Mouse (Mus musculus): Measurements from ENCODE around the gene Rnf6.

- TF ChIP-seq CTCF (IDR thresholded peaks at IDR 0.05; ENCODE audit: low read depth) (no peak), EP300 (IDR thresholded peaks at IDR 0.05; ENCODE audit: low read depth) (no peak)
Observed at GRCm38 (mm10) chr5:146232056-146232675, 10.8 kb upstream of the Rnf6 start.
